Mouse (Mus musculus): ENCODE results near the gene Rnf157. TPM values are rescaled to one million over a fixed set of nuclear protein-coding genes. Genes with fewer than 3 reads are reported as not detected.

Rnf157 gene
- polyA plus RNA-seq (2012), result not detected in 2 replicates

DNA sequence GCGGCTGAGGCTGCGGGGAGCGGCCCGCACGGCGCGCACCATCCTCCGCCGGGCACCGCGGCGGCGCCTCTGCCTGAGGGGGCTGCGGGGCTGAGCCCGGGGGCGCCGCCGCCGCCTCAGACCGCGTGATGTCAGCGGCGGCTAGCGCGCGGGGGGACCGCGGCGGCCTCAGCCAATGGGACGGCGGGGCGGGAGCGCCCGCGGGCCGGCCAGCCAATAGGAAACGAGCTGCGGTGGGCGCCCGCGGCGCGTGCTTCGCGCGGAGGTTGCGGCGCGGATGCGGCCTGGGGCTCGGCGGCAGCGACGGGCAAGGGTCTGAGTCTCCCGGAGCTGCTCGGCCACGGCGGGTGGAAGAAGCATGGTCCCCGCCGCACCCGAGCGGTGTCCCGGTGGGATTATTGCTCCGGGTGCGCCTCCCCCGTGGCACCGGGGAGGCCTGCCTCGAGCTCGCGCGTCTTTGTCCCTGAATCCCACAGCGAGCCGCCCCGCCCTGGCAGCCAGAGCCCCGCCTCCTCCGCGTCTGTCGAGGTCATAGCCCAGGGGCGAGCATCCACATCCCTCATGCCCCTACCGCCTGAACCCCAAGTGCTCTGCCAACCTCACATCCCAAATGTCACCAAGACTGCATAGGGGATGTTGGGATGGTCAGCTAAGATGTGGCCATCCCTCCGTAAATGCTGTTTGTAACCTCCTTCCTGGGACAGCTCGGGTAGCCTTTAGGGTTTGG lies at the start of gene Rnf157:
Gene Rnf157 (minus strand): TSS at position 129 of the 727 bp plus-strand sequence.
- no peak for TF ChIP-seq GATA1 (IDR thresholded peaks at IDR 0.05; ENCODE audit: low read length)

DNA sequence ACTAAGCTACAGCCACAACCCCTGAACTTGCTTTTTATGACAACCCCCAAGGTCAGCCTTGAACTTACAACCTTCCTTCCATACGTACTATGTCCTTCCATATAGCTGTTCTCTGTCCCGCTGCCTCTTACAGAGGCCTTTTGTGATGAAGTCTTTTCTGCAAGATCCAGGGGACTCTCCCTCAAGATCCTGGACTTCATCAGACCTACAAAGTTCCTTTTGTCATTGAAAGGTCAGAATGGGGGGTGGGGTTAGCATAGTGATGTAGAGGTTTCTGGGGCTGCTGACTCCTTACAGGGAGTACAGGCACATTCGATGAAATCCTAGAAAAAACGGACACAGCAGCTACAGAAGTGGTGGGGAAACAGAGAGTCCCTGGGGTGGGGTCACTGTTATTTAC lies 47.0 kb upstream of the Rnf157 start:
- no peak for TF ChIP-seq GATA1 (IDR thresholded peaks at IDR 0.05; ENCODE audit: low read length)

DNA sequence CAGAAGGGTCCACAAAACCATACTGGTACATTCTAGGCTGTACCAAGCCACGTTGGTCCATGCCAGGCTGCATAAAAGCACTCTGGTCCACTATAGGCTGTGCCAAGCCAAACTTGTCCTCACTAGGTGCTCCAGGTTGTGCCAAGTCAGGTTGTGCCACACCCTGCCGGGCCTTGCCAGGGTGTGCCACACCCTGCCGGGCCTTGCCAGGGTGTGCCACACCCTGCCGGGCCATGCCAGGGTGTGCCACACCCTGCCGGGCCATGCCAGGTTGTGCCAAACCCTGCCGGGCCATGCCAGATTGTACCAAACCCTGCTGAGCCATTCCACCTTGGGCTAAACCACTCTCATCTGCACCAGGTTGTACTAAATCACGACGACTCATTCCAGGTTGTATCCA lies 43.4 kb upstream of the Rnf157 start:
- no peak for TF ChIP-seq GATA1 (IDR thresholded peaks at IDR 0.05; ENCODE audit: low read length)

DNA sequence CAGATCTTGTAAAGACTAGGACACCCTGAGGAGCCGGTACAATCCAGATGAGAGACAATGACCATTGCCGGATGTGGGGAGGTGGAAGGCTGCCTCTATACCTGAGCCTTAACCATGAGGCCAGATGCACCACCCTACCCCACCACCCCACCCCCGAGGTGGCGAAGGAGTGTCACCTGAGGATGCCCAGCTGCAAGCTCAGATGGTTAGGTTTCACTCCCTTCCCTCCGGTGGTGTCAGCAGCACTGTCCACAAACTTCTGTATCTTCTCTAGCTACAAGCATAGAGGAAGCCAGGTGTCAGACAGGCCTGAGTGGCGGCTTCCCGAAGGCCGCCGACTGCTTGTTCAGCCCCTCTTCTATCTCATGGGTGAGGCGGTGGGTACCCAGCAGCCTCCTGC lies 41.1 kb upstream of the Rnf157 start:
- no peak for TF ChIP-seq GATA1 (IDR thresholded peaks at IDR 0.05; ENCODE audit: low read length)

DNA sequence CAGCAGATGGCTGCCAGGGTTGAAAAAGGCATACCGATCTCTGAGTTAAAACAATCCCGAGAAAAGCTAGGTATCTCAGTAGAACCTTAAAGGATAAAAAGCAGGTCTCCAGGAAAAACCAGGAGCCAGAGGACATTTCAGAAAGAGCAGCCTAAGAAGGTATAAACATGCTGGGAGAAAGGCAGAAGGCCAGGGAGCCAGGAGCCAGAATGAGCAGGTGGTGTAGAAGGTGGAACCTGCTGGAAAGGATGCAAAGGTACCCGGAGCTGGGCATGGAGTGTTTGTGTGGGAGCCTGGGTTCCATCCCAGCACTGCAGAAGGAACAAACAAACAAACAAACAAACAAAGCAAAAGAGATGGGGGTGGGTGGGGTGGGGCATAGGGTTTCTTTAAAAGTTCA lies 36.5 kb upstream of the Rnf157 start:
- TF ChIP-seq GATA1 (IDR thresholded peaks at IDR 0.05; ENCODE audit: low read length), result no peak

DNA sequence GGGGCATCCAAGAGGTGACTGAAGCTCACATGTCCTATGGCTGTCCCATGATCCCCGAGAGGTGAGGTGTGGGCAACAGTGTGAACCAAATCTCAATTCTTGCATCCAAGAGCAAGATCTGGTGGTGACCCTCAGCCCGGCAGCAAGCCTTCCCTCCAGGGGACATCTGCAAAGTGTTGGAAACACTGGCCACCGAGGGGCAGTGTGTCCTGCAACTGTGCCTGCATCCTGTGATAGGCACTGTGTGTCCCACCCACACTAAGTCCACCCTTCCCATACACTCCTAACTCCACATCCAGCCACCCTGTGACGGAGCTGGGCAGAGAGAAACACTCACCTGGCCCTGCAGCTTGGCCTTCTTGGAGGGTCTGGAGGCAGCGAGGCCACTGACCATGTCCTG lies 35.0 kb upstream of the Rnf157 start:
- TF ChIP-seq GATA1 (IDR thresholded peaks at IDR 0.05; ENCODE audit: low read length), result no peak

DNA sequence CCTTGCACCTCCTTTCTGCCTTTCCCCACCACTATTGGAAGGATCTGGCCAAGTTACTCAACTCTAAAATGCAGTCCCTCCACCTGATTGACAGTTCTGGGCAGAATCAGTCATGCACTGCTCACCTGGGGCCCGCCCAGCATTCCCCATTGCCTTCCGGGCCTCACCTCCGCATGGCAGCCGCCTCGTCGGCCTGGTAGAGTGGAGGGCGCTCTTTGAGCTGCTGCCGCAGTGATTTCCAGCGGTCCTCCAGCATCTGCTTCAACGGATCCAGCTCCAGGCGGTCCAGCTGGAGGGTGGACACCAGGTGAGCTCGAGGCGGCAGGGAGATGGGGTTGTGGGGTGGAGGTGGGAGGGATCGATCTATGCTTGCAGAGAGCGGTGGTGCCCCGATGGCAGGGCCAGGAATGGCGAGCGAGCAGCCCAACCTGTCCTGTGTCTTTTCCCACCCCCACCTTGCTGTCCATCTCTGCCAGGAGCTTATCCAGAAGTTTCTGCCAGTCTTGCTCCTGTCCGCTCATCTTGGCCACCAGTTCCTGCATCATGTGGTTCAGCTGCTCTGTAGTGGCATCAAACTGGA lies 33.6 kb upstream of the Rnf157 start:
- TF ChIP-seq GATA1 (IDR thresholded peaks at IDR 0.05; ENCODE audit: low read length), result no peak

DNA sequence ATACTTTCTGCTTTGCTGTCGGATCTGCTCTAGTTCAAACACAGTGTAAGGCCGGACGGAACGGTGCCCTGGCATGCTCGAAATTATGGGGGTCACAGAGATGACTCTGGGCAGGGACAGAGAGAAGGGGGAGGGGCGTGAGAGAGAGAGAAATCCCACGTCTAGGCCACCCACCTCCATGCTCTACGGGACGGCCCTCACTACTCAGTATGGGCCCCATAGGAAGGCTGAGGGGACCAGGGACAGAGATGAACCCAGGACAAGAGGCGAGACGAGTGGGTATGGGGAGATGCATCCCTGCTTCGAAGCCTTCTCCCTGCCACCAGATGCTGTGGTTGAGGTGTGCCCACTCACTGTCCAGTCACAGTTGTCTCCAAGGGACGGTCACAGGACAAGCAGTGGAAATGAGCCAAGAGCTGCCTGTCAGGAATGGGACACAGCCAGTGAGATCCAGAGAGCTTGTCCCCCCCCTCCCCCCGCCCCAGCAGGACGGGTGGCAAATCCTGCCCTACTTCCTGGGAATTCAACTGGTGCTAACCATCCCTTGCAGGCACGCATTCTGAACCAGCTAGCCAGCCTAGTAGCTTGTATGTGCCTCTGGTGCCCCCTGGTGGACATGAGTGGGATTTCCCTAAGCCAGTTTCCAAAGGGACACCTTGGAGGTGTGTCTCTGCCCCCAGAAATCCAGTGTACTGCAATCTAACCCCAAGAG lies 32.9 kb upstream of the Rnf157 start:
- TF ChIP-seq GATA1 (IDR thresholded peaks at IDR 0.05; ENCODE audit: low read length), result no peak

DNA sequence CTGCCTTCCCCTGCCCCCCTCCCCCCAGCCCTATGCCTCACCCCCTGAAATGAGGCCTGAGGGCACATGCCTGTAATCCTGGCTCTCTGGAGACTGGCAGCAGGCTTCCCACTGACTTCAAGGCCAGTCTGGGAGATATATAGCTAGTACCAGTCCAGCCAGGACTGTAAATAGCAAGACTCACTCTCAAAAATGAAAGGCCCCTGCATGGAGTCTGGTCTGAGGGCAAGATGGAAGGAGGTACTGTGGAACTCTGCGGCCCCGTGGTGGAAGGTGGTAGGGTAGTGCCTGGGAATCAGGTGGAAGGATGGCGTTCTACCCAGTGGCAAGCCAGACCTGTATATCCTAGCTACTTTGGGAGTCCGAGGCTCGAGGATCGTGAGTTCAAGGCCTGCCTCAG lies 31.1 kb upstream of the Rnf157 start:
- TF ChIP-seq GATA1 (IDR thresholded peaks at IDR 0.05; ENCODE audit: low read length), result no peak

DNA sequence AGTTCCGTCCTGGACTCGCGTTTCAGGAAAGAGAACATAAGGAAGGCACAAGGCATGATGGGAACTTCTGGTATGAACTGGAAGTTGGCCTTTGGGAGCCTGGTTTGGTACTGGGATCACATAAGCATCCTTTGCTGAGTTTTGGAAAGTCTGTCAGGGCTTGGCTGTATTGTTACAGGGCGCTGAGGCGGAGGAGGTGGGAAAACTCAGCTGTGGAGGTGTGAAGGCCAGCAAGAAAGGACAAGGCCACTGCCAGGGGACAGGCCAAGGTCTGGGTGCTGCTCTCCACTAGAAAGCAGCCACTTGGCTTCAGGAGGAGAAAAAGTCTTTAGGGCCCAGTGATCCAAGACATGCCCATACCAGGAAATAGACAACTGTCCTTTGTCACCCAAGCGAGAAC lies 30.5 kb upstream of the Rnf157 start:
- no peak for TF ChIP-seq GATA1 (IDR thresholded peaks at IDR 0.05; ENCODE audit: low read length)

DNA sequence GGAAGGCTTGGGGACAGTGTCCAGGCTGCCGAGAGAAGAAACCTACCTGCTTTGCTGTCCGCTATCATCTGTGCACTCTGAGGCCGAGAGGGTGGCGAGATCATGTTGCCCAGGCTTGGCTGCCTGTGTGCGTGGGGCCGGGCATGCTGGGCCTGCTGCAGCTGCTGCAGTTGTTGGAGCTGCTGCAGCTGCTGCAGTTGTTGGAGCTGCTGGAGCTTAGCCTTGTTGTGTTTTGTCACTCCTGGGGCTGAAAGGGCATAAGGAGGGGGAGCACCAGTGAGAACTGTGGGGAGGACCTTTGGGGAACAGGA lies 30.0 kb upstream of the Rnf157 start:
- no peak for TF ChIP-seq GATA1 (IDR thresholded peaks at IDR 0.05; ENCODE audit: low read length)

DNA sequence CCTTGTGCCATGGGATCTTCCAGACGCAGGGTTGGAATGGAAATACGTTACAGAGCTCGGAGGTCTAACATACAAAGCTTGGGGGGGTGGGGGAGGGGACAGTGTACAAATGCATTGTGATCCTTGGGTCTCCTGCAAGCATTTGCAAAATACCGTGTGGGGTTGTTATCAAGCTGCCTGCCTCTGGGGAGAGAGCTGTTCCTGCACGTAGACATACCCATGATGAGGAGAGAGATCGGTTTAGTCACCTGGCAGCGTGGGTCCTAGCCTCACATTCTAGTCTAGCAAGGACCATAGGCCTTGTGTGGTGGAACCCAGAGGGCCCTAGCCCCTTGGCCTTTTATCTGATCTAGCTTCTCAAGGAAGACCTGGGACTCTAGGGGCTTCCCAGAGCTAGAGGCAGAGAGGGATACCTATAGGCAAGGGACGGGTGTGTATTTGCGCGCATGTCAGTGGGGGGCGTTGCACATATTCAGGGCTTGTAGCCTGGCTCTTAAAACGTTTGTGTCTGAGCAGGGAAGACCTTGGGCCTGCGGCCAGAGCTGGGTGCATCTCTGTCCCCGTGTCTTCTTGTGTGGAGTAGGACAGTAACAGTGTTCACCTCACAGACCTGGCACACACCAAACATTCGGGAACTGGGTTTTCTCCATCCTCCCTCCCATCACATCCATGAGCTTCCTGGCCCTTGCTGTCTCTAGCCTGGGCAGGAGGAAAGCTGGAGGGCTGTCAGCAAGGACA lies 29.5 kb upstream of the Rnf157 start:
- no peak for TF ChIP-seq GATA1 (IDR thresholded peaks at IDR 0.05; ENCODE audit: low read length)

DNA sequence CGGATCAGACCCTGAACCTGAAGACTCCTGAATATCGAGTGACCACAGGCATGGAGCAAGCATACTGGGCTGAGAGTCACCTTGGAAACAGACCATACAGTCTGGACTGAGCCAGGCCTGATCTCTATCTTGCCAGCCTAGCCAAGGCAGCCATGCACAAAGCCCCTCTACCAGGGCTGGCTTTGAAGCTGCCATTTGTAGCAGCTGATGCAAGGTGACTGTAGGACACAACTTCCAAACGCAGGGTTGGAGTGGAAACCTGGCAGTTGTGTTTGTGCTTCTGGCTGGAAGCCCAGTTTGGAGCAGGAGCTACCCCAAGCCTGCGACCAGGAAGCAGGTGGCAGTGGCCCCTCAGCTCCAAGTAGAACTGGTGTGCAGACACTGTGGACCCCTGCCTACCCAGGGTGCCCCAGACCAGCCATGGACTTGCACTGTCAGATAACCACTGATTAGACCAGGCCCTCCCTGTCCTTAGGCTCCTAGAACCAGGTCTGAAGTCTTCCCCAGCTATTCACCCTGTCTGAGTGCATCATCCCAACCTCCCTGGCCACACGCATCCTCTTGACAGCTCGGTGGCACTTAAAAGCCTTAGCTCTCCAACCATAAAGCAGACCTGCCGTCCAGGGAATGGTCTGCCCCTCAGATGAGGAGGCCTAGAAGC lies 27.7 kb upstream of the Rnf157 start:
- TF ChIP-seq GATA1 (IDR thresholded peaks at IDR 0.05; ENCODE audit: low read length), result no peak

DNA sequence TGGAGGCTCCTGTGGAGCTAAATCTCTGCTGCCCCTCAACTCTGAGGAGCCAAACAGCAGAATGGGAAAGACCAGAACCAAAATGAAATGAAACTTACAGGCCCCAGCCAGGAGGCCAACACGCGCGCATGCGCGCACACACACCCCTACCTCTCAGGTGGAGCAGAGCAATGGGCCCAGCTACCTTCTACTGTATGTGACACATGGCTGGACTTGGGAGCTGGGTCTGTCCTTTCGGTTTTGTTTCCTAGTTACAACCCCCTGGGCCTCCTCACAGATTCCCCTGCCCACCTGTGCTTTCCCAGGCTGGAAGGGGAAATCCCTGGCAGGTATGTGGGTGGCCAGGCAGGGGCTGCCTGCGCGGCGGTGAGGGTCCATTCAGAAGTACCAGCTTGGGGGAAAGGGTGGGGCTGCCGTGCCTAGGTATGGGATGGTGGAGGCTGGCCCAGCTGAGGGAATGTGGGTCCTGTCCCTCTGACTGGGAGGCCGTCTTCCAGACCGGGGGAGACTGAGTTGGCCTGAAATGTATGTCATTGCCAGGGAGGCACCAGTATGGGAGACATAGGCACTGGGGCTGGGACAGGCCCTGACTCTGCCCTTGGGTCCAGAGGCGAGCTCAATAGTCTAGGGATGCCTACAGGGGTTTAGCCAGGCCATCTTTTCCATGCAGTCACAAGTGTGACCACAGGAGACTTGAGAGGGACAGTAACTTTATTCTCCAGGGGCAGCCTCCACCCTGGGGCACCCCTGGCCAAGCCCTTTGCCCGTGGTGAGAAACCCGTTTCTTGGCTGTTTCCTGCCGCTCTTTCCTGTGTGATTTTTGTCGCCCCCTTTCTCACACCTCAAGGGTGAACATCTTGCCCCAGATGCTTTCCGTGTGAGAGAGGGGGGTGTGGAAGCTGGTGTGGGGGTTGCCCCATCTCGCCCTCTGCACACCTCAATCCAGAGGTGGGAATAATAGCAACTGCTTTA lies 26.7 kb upstream of the Rnf157 start:
- TF ChIP-seq GATA1 (IDR thresholded peaks at IDR 0.05; ENCODE audit: low read length), result no peak

DNA sequence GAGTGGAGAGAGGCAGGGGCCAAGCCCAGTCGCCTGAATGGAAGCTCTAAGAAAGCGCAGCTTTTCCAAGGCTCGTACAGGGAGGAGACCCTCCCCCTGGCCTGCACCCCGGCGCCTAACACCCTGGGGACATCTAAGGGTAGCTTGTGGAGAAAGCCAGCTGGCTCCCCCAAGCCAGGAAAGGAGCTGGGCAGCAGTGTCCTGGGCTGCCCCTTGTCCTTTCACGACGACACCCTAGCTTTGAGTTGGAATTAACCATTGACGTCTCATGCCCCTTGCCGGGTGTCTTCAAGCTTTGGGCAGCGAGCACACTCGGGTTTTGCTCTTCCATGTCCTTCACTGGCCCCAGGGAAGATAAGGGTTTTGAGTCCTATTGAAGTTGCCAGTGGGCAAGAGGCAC lies 24.7 kb upstream of the Rnf157 start:
- TF ChIP-seq GATA1 (IDR thresholded peaks at IDR 0.05; ENCODE audit: low read length), result no peak

Measured in G1E-ER4 (cell line).